Mouse (Mus musculus) G1E (cell line): ENCODE results near the gene Coro2b.

Experiments used
- CTCF ChIP-seq: IDR thresholded peaks from 2 replicates; pipeline ENCODE4 v1.5.1; 2012; ENCODE audit warnings: low read depth, low read length, inconsistent platforms, mixed read lengths
- GATA1 ChIP-seq: IDR thresholded peaks from 2 replicates; pipeline ENCODE4 v1.6.1; 2012; ENCODE audit warnings: borderline replicate concordance, low read length, inconsistent platforms, mixed read lengths
- GATA2 ChIP-seq: IDR thresholded peaks from 2 replicates; pipeline ENCODE4 v1.6.1; 2012; ENCODE audit warnings: low read depth, low read length, inconsistent platforms, borderline replicate concordance
- POLR2AphosphoS5 ChIP-seq: IDR thresholded peaks from 2 replicates; pipeline ENCODE4 v1.6.1; 2012; ENCODE audit warnings: low read depth, low read length, inconsistent platforms; ENCODE audit not compliant: insufficient replicate concordance
- TAL1 ChIP-seq: conservative IDR thresholded peaks from 2 replicates; pipeline ENCODE4 v1.6.1; 2012; ENCODE audit warnings: low read depth, low read length, inconsistent platforms, mixed read lengths

DNA sequence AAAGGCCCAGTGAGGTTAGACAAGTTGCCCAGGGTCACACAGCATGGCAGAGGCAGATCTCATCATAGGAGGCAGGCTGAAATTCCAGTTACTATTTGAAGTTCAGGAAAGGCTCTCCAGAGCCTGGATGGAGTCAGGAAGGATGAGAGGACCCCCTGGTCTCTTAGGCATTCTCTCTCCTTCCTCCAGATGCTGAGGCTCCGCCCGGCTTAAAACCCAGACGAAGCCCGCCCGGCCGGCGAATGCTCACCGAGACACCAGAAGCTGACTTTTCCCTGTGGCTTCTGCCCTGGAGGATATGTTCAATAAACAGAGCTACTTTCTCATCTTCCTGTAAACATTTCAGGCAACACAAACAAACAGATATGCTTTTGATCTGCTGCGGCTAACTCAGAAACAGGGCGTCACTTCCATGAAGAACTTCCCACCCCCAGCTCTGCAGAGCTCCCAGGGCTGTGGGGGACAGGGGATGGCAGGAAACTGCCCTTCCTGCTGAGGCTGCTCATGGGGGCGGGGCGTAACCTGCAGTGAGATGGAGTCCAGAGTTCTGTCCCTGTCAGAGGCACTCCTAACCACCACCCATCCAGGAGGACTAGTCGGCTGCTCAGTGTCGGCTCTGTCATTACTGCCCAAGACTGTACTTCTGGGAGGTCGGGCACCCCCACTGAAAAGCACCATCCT lies 13.9 kb downstream of the Coro2b start:
- TF ChIP-seq CTCF, result no peak
- no peak for TF ChIP-seq POLR2AphosphoS5
- no peak for TF ChIP-seq TAL1
- TF ChIP-seq GATA1, result no peak
- no peak for TF ChIP-seq GATA2
